Mouse (Mus musculus) left cerebral cortex, adult 2 months (tissue): Measurements from ENCODE around the gene Klb. TPM values are rescaled to one million over a fixed set of nuclear protein-coding genes. Genes with fewer than 3 reads are reported as not detected.

Experiments
- DNase-seq, 2 experiments: peaks; one replicate each; pipeline ENCODE4 v3.0.0; 2021 to 2022; ENCODE audit warnings: low spot score in 2 of 2, mixed read lengths in 1 of 2; ENCODE audit errors: extremely low spot score in 1 of 2
- H3K27ac ChIP-seq: fragments of 200-600 bp; 2 replicates; pipeline ENCODE4 v1.8.1; 2022
- H3K4me3 ChIP-seq: fragments of 200-600 bp; 2 replicates; pipeline ENCODE4 v1.8.1; 2022
- CTCF ChIP-seq: fragments of 200-600 bp; IDR thresholded peaks from 2 replicates; pipeline ENCODE4 v1.8.1; 2022; ENCODE audit warnings: antibody characterized with exemption, mild to moderate bottlenecking, moderate library complexity
- intact Hi-C: fragments of 180-260 bp; cut with DNase I; formaldehyde crosslinking; loops from one replicate; pipeline ENCODE4 v1.15.1; 2025
- total RNA-seq, 2 experiments: library from RNA; stranded (reverse); gene quantifications; 2 replicates each; pipeline ENCODE4 v1.2.3; 2021

Gene Klb
- total RNA-seq, 2 experiments from 2014 or later, result 0.33 to 0.54 TPM

DNA sequence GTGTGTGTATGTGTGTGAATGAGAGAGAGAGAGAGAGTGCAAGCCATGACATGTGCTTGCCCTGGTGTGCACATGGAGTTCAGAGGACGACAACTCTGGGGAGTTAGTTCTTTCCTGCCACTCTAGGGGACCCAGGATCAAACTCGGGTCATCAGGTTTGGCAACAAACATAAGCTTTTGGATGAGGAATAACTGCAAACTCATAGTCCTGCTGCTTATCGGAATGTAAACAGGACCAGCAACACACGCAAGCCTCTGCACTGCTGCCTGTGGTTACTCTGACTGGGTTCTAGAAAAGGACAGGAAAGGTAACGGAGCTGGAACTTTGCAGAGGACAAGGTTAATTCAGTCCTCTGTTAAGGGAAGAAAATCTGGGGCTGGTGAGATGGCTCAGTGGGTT is 77.1 kb downstream of the Klb start:
- intact Hi-C loops, result no loop called here
- DNase-seq, result no peak
- no peak overlapping the region for H3K27ac ChIP-seq
- TF ChIP-seq CTCF, result no peak
- no peak overlapping the region for H3K4me3 ChIP-seq

DNA sequence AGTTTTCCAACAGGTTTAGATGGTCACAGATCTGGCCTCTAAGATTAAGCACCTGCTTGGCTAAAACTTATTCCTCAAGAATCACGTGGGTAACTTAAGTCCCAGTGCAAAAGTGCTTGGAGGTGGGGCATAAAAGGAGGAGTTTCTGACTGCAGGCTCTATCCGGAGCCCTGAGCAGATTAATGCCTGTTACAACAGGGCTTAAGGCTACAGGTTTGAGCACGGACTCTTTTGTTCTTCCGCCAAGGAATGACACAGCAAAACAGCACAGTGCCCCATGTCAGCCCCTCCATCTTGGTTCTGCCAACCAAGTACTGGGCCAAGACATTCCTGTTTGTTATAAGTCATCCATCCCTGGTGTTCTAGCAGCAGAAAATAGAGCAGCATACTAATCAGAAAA is 80.2 kb downstream of the Klb start:
- H3K27ac ChIP-seq, result no peak overlapping the region
- no peak for TF ChIP-seq CTCF
- intact Hi-C loops, result no loop called here
- no peak overlapping the region for H3K4me3 ChIP-seq
- no peak for DNase-seq

DNA sequence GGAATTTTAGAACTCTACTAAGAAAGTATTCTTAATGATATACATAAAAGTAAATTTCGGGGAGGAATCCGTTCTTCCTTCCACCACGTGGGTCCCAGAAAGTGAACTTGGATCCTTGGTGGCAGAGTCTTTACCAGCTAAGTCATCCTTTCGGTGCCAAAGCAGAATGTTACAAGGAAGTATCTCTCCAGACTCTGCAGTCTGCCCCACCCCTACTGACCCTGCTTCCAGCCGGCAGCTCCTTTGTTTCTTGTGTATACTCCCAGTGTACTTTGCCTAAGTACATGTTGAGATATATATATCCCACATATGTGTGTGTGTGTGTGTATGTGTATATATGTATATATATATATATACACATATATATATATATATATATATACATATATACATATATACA is 81.3 kb downstream of the Klb start:
- no peak for DNase-seq
- Histone ChIP-seq H3K27ac (no peak overlapping the region), H3K4me3 (no peak overlapping the region)
- TF ChIP-seq CTCF, result no peak
- intact Hi-C loops, result no loop called here

Other genes with a start within 250 kb of the Klb start
- gene Klhl5, start 240.8 kb upstream of the Klb start, total RNA-seq, result 10 to 100 TPM; 35.4 to 38.7 TPM
- 10 to 100 TPM; 20.1 to 21.5 TPM for gene Wdr19, start 148.6 kb upstream of the Klb start, total RNA-seq
- gene Rfc1, start 12.6 kb upstream of the Klb start, total RNA-seq, result 10 to 100 TPM; 27.7 to 28.0 TPM
- 100 to 1,000 TPM; 699 to 738 TPM for gene Rpl9, start 43.1 kb downstream of the Klb start, total RNA-seq
- 10 to 100 TPM; 29.0 to 36.9 TPM for gene Lias, start 43.2 kb downstream of the Klb start, total RNA-seq
- 10 to 100 TPM; 25.2 to 30.1 TPM for gene Ugdh, start 87.6 kb downstream of the Klb start, total RNA-seq
- not detected for gene Gm43552, start 144.5 kb downstream of the Klb start, total RNA-seq
- gene Smim14, start 188.9 kb downstream of the Klb start, total RNA-seq, result 100 to 1,000 TPM; 156 to 163 TPM
- 100 to 1,000 TPM; 117 to 124 TPM for gene Ube2k, start 188.9 kb downstream of the Klb start, total RNA-seq